8 mouse cellular contexts compared by ENCODE assay signal in the genomic region with DNA sequence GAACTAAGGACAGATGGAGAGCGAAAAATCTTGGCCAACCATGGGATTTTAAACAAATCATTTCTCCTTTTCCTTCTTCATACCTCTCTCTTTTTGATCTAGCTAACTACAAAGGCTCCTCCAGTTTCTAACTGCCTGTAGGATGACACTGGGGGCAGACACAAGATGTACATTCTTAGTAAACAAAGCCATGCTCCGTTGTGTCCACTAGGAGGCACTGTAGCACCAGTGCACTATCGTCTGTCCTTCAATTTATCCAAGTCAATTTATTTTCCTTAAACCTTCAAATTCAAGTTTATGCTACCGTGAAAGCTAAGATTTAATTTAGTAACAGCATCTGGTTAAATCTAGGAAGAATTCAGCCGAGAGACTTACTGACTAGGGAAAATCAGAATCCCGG. TPM values are rescaled to one million over a fixed set of nuclear protein-coding genes. Genes with fewer than 3 reads are reported as not detected.
A peak's percentile ranks its signal among the peaks of the same experiment; 100 is the strongest.
DNase-seq lines count a peak whose midpoint lies in the region; ATAC-seq lines count a peak whose summit lies in the region.

No protein-coding gene starts in this region.

- no peaks in the 10 kb centered on the region for H3K36me3 ChIP-seq in midbrain, embryonic 10.5 days
- no peaks in the 10 kb centered on the region for H3K36me3 ChIP-seq in midbrain, embryonic 13.5 days

- H3K9ac ChIP-seq in midbrain, embryonic 13.5 days (replicated peaks) = no peak overlapping the region

- 20% methylated on average over 6 of the region's 6 CpGs for WGBS in midbrain, embryonic 10.5 days
- 19% methylated on average over 6 of the region's 6 CpGs for WGBS in midbrain, embryonic 13.5 days

- no peak overlapping the region for H3K27ac ChIP-seq in midbrain, embryonic 10.5 days (replicated peaks)
- no peak overlapping the region for H3K27ac ChIP-seq in midbrain, embryonic 13.5 days

- H3K4me1 ChIP-seq in midbrain, embryonic 10.5 days = no peaks in the 10 kb centered on the region; the same call in 1 of the 2 replicates
- H3K4me1 ChIP-seq in midbrain, embryonic 13.5 days (replicated peaks) = no peaks in the 10 kb centered on the region; the same call in 1 of the 2 replicates

- DNase-seq in adrenal gland, postnatal 36 days = peak; percentile 52 to 60
- DNase-seq in adrenal gland, adult 18-20 months (ENCODE audit: low spot score in 2 of 2) = no peak
- peak; percentile 47 for DNase-seq in midbrain, embryonic 10.5 days (ENCODE audit: low spot score)
- peak; percentile 57 for DNase-seq in c-Kit-positive CD71-positive TER-119-negative erythroid progenitor cells, embryonic 14.5 days (ENCODE audit: low read depth)
- DNase-seq in induced T-regulatory cell, adult 2 months (ENCODE audit: low read depth) = peak; percentile 83
- peak; percentile 77 for DNase-seq in thymus, postnatal 4 days

- ATAC-seq in midbrain, embryonic 13.5 days = no peak
- ATAC-seq in megakaryocyte, adult 5-6 weeks (ENCODE audit: poor library complexity, severe bottlenecking) = peak; percentile 69

- H3K9me3 ChIP-seq in midbrain, embryonic 10.5 days (replicated peaks) = no peaks in the 10 kb centered on the region
- H3K9me3 ChIP-seq in midbrain, embryonic 13.5 days = no peaks in the 10 kb centered on the region

- H3K27me3 ChIP-seq in midbrain, embryonic 10.5 days (ENCODE audit: low read depth, poor library complexity, severe bottlenecking) = no peaks in the 10 kb centered on the region
- H3K27me3 ChIP-seq in midbrain, embryonic 13.5 days = no peaks in the 10 kb centered on the region

- no peak overlapping the region for H3K4me2 ChIP-seq in midbrain, embryonic 13.5 days (replicated peaks)

- no peak overlapping the region for H3K4me3 ChIP-seq in midbrain, embryonic 10.5 days
- H3K4me3 ChIP-seq in midbrain, embryonic 13.5 days (replicated peaks) = no peak overlapping the region

RNA-seq across cellular contexts. Expression of a gene that starts 45.9 kb away (rescaled TPM):
- 10 to 100 TPM; 41.1 to 44.8 TPM for total RNA-seq in adrenal gland, postnatal 36 days (2021)
- 10 to 100 TPM; 28.4 to 34.1 TPM for total RNA-seq in adrenal gland, adult 18-20 months (2021)
- polyA plus RNA-seq in midbrain, embryonic 10.5 days (2016; fragmentation: Nextera tagmentation; extraction: Ambion mirVana) = 44.5 and 44.9 TPM in 2 replicates
- polyA plus RNA-seq in midbrain, embryonic 13.5 days (2015; fragmentation: Nextera tagmentation; extraction: Ambion mirVana) = 29.6 and 31.5 TPM in 2 replicates
- total RNA-seq in megakaryocyte, adult 5-6 weeks (2015) = 82.9 and 92.0 TPM in 2 replicates
- total RNA-seq in megakaryocyte, adult 5-6 weeks (2017) = 81.7 and 82.2 TPM in 2 replicates

Comparison
In these comparisons a context has a peak if more than half of its experiments do, and no peak if none do; other contexts are left out.
1. DNase-seq: peak in adrenal gland, postnatal 36 days (2 of 2), midbrain, embryonic 10.5 days (single experiment), c-Kit-positive CD71-positive TER-119-negative erythroid progenitor cells, embryonic 14.5 days (single experiment), induced T-regulatory cell, adult 2 months (single experiment) and thymus, postnatal 4 days (single experiment); none in adrenal gland, adult 18-20 months (0 of 2).